Mouse (Mus musculus): ENCODE results near the gene Dlg1. TPM values are rescaled to one million over a fixed set of nuclear protein-coding genes. Genes with fewer than 3 reads are reported as not detected.
A peak's percentile ranks its signal among the peaks of the same experiment; 100 is the strongest.

Dlg1 gene
- polyA plus RNA-seq, 1 experiment from 2014 or later = 33.9 TPM

DNA sequence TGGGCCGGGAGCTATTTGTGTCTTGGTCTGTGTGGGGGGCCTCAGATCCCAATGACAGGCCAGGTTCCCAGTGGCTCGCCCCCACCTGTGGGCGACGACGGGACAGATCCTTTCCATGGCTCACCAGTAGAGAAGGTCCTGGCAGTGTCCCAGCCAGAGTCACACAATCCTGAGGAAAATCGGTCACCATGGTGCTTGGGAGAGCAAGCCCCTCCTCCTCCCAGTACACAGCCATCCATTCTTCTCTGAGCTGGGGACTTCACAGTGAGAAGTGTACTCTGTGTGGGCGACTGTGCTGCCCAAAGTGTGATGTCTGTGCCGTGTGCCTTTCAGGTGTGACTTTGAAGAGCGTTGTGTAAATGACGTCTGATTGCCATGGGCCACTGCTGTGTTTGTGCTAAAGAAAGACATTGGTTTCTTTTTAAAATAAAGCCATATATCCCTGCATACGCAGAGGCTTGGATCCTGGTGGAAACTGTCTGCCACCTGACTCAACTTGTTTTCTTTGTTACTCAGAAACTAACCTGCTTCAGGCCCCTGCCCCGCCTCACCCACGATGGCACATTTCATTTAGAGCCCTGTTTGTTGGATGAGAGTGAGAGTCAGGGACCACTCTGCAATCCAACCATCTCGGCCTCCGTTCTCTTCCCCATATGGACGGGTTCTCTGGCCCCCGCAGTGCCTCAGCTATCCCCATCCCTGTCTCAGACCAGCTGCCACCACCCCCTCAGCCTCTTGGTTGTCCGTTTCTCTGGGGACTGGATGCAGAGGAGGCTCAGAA, 235.5 kb downstream of the Dlg1 start:
- H3K27ac ChIP-seq (replicated peaks; ENCODE audit: low read depth, low read length) = no peak overlapping the region
- peaks cover 7% of the 10 kb centered on the region; the same call in 1 of the 2 replicates for H3K9me3 ChIP-seq (ENCODE audit: control insufficient read depth, low read length)
- H3K4me3 ChIP-seq (ENCODE audit: low read depth, low read length) = no peak overlapping the region
- H3K4me1 ChIP-seq (ENCODE audit: control insufficient read depth, insufficient read depth, low read length) = peaks cover 10% of the 10 kb centered on the region
- no peak overlapping the region for H3K4me2 ChIP-seq (ENCODE audit: low read depth, low read length)
- H3K36me3 ChIP-seq (ENCODE audit: control insufficient read depth, insufficient read depth, low read length) = no peaks in the 10 kb centered on the region
- WGBS = 71% methylated on average over 18 of the region's 18 CpGs
- DNase-seq (ENCODE audit: low spot score) (peak; percentile 42), ATAC-seq (ENCODE audit: low read depth) (peak; percentile 67; the same call in 1 of the 2 replicates)
- no peaks in the 10 kb centered on the region for H3K27me3 ChIP-seq (replicated peaks; ENCODE audit: control insufficient read depth, insufficient read depth, low read length)
- no peak overlapping the region for H3K9ac ChIP-seq (ENCODE audit: low read depth, low read length)

DNA sequence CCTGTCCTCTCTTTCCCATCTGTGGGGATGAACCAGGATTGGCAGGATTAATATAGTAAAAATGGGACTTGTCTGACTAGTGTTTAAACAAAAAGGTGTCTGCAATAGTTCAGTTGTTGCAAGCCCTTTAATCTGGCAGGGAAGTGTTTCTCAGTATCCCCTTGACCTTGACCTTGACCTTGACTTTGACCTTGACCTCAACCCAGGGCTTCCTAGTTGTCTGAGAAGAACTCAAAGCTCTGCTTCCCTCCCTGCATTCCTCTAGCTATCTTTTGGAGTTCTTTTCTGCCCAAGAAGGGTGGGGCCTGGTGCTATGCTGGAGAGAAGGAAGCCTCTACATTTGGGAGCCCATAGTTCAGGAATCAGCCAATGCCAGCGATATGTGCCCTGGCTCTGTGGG, 238.6 kb downstream of the Dlg1 start:
- H3K4me3 ChIP-seq (ENCODE audit: low read depth, low read length) = no peak overlapping the region
- peaks cover 7% of the 10 kb centered on the region; the same call in 1 of the 2 replicates for H3K9me3 ChIP-seq (ENCODE audit: control insufficient read depth, low read length)
- no peak for ATAC-seq (ENCODE audit: low read depth)
- WGBS = 91% methylated on average over 1 of the region's 1 CpGs
- H3K36me3 ChIP-seq (ENCODE audit: control insufficient read depth, insufficient read depth, low read length) = no peaks in the 10 kb centered on the region
- H3K4me1 ChIP-seq (ENCODE audit: control insufficient read depth, insufficient read depth, low read length) = peaks cover 14% of the 10 kb centered on the region
- H3K27me3 ChIP-seq (replicated peaks; ENCODE audit: control insufficient read depth, insufficient read depth, low read length) = no peaks in the 10 kb centered on the region
- no peak overlapping the region for H3K27ac ChIP-seq (replicated peaks; ENCODE audit: low read depth, low read length)
- H3K4me2 ChIP-seq (ENCODE audit: low read depth, low read length) = no peak overlapping the region
- H3K9ac ChIP-seq (ENCODE audit: low read depth, low read length) = no peak overlapping the region
- no peak for DNase-seq (ENCODE audit: low spot score)

DNA sequence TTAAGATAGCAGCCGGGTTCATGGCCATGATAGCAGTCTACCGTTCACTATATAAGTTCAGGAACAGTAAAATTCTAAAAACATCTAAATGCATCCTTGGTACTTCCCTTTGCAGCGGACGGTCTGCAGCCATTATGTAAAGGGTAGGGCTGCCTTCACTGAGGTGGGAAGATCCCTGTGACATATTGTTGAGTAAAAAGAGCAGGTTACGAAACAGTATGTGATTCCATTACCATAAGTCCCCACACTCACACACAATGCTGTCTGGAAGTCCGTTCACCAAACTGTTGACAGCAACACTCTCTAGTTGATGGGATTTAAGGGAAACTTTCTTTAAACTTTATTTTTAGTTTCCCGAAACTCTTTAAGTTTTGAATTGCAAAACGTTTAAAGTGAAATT, 240.0 kb downstream of the Dlg1 start:
- whole genome bisulfite sequencing = 88% methylated on average over 8 of the region's 8 CpGs
- 0 out of 2 replicates have a peak, but pooled peaks cover 4% of the 10 kb centered on the region for H3K4me1 ChIP-seq (ENCODE audit: control insufficient read depth, insufficient read depth, low read length)
- peaks cover 7% of the 10 kb centered on the region; the same call in 1 of the 2 replicates for H3K9me3 ChIP-seq (ENCODE audit: control insufficient read depth, low read length)
- no peak overlapping the region for H3K4me2 ChIP-seq (ENCODE audit: low read depth, low read length)
- DNase-seq (ENCODE audit: low spot score) = no peak
- no peak overlapping the region for H3K27ac ChIP-seq (replicated peaks; ENCODE audit: low read depth, low read length)
- ATAC-seq (ENCODE audit: low read depth) = no peak
- H3K27me3 ChIP-seq (replicated peaks; ENCODE audit: control insufficient read depth, insufficient read depth, low read length) = no peaks in the 10 kb centered on the region
- H3K36me3 ChIP-seq (ENCODE audit: control insufficient read depth, insufficient read depth, low read length) = no peaks in the 10 kb centered on the region
- H3K4me3 ChIP-seq (ENCODE audit: low read depth, low read length) = no peak overlapping the region
- no peak overlapping the region for H3K9ac ChIP-seq (ENCODE audit: low read depth, low read length)

DNA sequence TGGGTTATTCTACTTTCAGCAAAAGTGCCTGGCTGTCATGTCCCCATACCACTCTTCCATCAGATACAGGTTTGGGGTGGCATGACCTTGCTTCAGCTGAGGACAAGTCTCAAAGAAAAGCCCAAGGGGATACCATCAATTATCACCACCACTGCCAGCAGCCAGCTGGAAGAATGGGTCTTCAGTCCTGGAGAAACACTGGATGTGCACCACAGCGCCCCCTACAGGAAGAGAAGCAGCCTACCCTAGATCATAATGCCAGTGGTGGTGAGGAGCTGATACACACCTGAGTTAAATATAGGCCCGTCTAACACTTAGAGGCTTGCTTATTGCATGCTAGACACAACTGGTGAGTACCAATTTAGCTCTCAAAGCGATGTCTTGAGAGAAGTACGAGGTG, 242.1 kb downstream of the Dlg1 start:
- no peak overlapping the region for H3K4me2 ChIP-seq (ENCODE audit: low read depth, low read length)
- no peaks in the 10 kb centered on the region for H3K36me3 ChIP-seq (ENCODE audit: control insufficient read depth, insufficient read depth, low read length)
- DNase-seq (ENCODE audit: low spot score) (no peak), ATAC-seq (ENCODE audit: low read depth) (no peak)
- no peak overlapping the region for H3K27ac ChIP-seq (replicated peaks; ENCODE audit: low read depth, low read length)
- 0 out of 2 replicates have a peak, but pooled peaks cover under 1% of the 10 kb centered on the region for H3K9me3 ChIP-seq (ENCODE audit: control insufficient read depth, low read length)
- WGBS = 67% methylated on average over 4 of the region's 4 CpGs
- H3K4me1 ChIP-seq (ENCODE audit: control insufficient read depth, insufficient read depth, low read length) = 0 out of 2 replicates have a peak, but pooled peaks cover 4% of the 10 kb centered on the region
- H3K9ac ChIP-seq (ENCODE audit: low read depth, low read length) = no peak overlapping the region
- H3K27me3 ChIP-seq (replicated peaks; ENCODE audit: control insufficient read depth, insufficient read depth, low read length) = no peaks in the 10 kb centered on the region
- H3K4me3 ChIP-seq (ENCODE audit: low read depth, low read length) = no peak overlapping the region

DNA sequence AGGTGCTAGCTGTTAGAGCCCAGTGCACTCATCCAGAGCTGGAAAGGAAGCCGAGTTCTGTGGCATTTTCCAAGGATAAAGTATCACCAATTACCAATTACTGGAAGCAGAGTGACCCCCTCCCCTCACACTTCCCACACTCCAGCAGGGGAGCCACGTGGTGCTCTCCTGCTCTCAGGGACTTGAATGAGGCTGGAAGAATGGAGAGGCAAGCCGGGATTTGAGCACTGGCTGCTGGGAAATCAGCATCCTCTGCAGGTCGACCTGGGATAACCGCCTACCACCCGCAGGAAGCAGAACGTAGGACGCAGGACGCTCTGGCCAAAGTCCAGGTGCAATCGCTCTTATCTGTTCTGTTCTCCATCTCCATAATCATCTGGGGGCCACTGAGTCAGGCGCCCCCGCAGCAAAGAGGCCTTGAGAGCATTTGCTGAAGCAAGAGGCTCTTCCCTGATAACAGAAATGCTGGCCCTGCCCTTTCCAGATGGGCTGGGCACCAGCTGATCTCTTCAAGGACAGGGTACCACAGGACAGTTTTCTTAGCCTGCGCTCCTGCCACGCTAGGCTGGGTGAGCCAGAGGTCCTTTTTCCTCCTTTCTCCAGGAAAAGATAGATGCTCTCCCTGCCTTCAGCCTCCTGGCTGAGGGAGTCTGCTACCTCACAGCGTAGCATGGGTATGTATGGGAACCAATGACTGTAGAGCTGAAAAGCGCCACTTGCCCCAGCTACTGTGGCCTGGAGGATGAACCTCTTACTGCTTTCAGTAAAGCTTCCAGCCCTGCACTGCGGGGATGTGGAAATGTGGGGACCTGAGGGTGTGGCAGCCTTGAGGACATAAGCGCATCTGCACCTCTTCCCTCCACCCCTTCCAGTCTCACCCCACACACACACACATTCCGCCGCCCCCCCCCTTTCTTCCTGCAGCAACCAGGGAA, 242.9 kb downstream of the Dlg1 start:
- Histone ChIP-seq H3K4me3 (ENCODE audit: low read depth, low read length) (peak overlapping the region; percentile 2; the same call in 1 of the 2 replicates), H3K4me1 (ENCODE audit: control insufficient read depth, insufficient read depth, low read length) (0 out of 2 replicates have a peak, but pooled peaks cover 4% of the 10 kb centered on the region), H3K4me2 (ENCODE audit: low read depth, low read length) (peak overlapping the region; percentile 38), H3K36me3 (ENCODE audit: control insufficient read depth, insufficient read depth, low read length) (no peaks in the 10 kb centered on the region), H3K27ac (replicated peaks; ENCODE audit: low read depth, low read length) (no peak overlapping the region; the same call in 1 of the 2 replicates), H3K9ac (ENCODE audit: low read depth, low read length) (no peak overlapping the region), H3K9me3 (ENCODE audit: control insufficient read depth, low read length) (no peaks in the 10 kb centered on the region), H3K27me3 (replicated peaks; ENCODE audit: control insufficient read depth, insufficient read depth, low read length) (no peaks in the 10 kb centered on the region)
- DNase-seq (ENCODE audit: low spot score) = peak; percentile 24
- 37% methylated on average over 20 of the region's 20 CpGs for WGBS
- ATAC-seq (ENCODE audit: low read depth) = no peak; the same call in 1 of the 2 replicates

DNA sequence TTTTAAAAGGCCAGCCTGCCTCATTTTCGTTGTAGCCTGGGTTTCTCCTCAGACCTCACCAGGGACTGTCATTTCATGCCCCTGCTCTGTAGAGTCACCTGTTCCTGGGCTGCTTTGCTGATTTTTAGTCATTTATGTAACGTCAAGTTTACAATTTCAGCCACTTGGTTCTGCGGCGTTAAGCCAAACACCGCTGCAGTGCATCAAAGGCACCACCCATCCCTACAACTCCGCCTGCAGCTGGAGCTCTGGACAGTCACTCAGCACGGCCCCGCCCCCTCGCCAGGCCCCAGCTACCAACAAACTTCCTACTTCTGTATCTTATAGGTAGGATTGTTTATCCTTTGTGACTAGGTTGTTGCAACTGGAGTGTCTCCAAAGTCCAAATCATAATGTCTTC, 243.7 kb downstream of the Dlg1 start:
- Histone ChIP-seq H3K27ac (replicated peaks; ENCODE audit: low read depth, low read length) (no peak overlapping the region; the same call in 1 of the 2 replicates), H3K36me3 (ENCODE audit: control insufficient read depth, insufficient read depth, low read length) (no peaks in the 10 kb centered on the region), H3K4me1 (ENCODE audit: control insufficient read depth, insufficient read depth, low read length) (0 out of 2 replicates have a peak, but pooled peaks cover 4% of the 10 kb centered on the region), H3K4me3 (ENCODE audit: low read depth, low read length) (peak overlapping the region; percentile 2; the same call in 1 of the 2 replicates), H3K27me3 (replicated peaks; ENCODE audit: control insufficient read depth, insufficient read depth, low read length) (no peaks in the 10 kb centered on the region), H3K9me3 (ENCODE audit: control insufficient read depth, low read length) (no peaks in the 10 kb centered on the region), H3K4me2 (ENCODE audit: low read depth, low read length) (peak overlapping the region; percentile 38), H3K9ac (ENCODE audit: low read depth, low read length) (no peak overlapping the region)
- 6% methylated on average over 9 of the region's 9 CpGs for WGBS
- DNase-seq (ENCODE audit: low spot score) (peak; percentile 52), ATAC-seq (ENCODE audit: low read depth) (0 out of 2 replicates have a peak, but pooled peaks have one; percentile 64)

DNA sequence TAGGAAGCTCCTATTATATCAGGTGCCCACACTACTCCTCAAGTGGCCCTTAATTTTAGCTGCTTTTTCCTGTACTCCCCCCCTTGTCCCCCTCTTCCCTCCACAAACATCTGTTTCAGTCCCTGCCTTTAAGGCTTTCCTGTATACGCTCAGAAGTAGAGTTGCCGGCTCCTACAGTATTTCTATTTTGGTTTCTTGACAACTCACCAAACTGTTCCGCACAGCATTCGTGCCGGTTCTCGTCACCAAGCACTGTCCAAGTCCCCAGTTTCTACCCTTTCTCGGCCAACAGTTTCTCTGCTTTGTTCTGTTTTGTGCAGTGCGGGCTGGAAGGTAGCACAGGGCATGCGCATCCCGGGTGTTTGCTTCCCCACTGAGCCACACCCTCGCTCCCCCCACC, 245.7 kb downstream of the Dlg1 start:
- DNase-seq (ENCODE audit: low spot score) (no peak), ATAC-seq (ENCODE audit: low read depth) (no peak)
- H3K9me3 ChIP-seq (ENCODE audit: control insufficient read depth, low read length) = no peaks in the 10 kb centered on the region
- 0 out of 2 replicates have a peak, but pooled peaks cover 4% of the 10 kb centered on the region for H3K4me1 ChIP-seq (ENCODE audit: control insufficient read depth, insufficient read depth, low read length)
- no peaks in the 10 kb centered on the region for H3K36me3 ChIP-seq (ENCODE audit: control insufficient read depth, insufficient read depth, low read length)
- WGBS = 65% methylated on average over 11 of the region's 11 CpGs
- H3K4me2 ChIP-seq (ENCODE audit: low read depth, low read length) = peak overlapping the region; percentile 27; the same call in 1 of the 2 replicates
- H3K27ac ChIP-seq (replicated peaks; ENCODE audit: low read depth, low read length) = no peak overlapping the region
- H3K27me3 ChIP-seq (replicated peaks; ENCODE audit: control insufficient read depth, insufficient read depth, low read length) = no peaks in the 10 kb centered on the region
- H3K4me3 ChIP-seq (ENCODE audit: low read depth, low read length) = no peak overlapping the region
- no peak overlapping the region for H3K9ac ChIP-seq (ENCODE audit: low read depth, low read length)

DNA sequence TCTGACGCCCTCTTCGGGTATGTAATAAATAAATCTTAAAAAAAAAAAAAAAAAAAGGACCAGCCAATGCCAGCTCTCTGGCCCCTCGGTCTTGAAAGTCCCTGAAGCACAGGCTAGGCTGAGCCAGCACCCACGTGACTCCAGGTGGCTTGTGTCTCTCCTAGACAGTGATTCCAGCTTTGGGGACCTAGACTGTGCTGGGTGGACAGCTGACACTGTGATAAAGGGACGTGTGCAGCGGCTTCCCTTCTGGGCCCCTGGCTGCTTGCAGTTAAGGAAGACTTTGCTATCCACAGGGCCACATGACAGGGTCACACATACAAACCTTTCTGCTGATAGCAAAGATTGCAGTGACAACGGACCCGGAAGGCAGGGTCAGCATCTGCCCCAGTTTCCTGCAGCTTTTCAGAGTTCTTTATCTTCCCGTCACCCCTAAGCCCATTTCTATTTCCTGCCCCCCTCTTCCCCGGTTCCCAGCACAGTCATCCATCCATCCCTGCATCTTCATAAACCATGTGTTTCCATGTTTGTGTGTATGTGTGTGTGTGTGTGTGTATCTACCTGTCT, 247.1 kb downstream of the Dlg1 start:
- 67% methylated on average over 10 of the region's 10 CpGs for WGBS

More for the DNA sequence above, 247.1 kb downstream of the Dlg1 start:
- Histone ChIP-seq H3K9ac (ENCODE audit: low read depth, low read length) (no peak overlapping the region), H3K36me3 (ENCODE audit: control insufficient read depth, insufficient read depth, low read length) (no peaks in the 10 kb centered on the region), H3K4me1 (ENCODE audit: control insufficient read depth, insufficient read depth, low read length) (0 out of 2 replicates have a peak, but pooled peaks cover 4% of the 10 kb centered on the region), H3K27me3 (replicated peaks; ENCODE audit: control insufficient read depth, insufficient read depth, low read length) (no peaks in the 10 kb centered on the region), H3K4me3 (ENCODE audit: low read depth, low read length) (no peak overlapping the region), H3K27ac (replicated peaks; ENCODE audit: low read depth, low read length) (no peak overlapping the region), H3K9me3 (ENCODE audit: control insufficient read depth, low read length) (no peaks in the 10 kb centered on the region), H3K4me2 (ENCODE audit: low read depth, low read length) (no peak overlapping the region)
- DNase-seq (ENCODE audit: low spot score) = no peak
- no peak for ATAC-seq (ENCODE audit: low read depth)

Measured in embryonic facial prominence, embryonic 14.5 days (tissue).